Mouse (Mus musculus): Measurements from ENCODE around the gene Lypd4.

GRCm38 (mm10) chr7:24845181-24845580, 24.6 kb downstream of the Lypd4 start:
- TF ChIP-seq CTCF (IDR thresholded peaks at IDR 0.05) (no peak), EP300 (IDR thresholded peaks at IDR 0.05) (no peak)

All from lung, postnatal 0 days (tissue).